Mouse (Mus musculus): ENCODE data around the gene Zmynd8. TPM values are rescaled to one million over a fixed set of nuclear protein-coding genes. Genes with fewer than 3 reads are reported as not detected.
A peak's percentile ranks its signal among the peaks of the same experiment; 100 is the strongest.

Zmynd8 gene
- polyA plus RNA-seq, 1 experiment from 2014 or later = 63.4 TPM

GRCm38 (mm10) chr2:165824826-165825225, 74.0 kb downstream of the Zmynd8 start:
- Histone ChIP-seq H3K36me3 (replicated peaks; ENCODE audit: control insufficient read depth, insufficient read depth) (peaks cover 95% of the 10 kb centered on the region), H3K27me3 (ENCODE audit: control insufficient read depth, insufficient read depth, low read length) (no peaks in the 10 kb centered on the region), H3K9me3 (ENCODE audit: control insufficient read depth, low read length) (no peaks in the 10 kb centered on the region), H3K9ac (no peak overlapping the region), H3K4me2 (replicated peaks) (no peak overlapping the region), H3K4me1 (replicated peaks; ENCODE audit: control insufficient read depth, insufficient read depth, low read length) (0 out of 2 replicates have a peak, but pooled peaks cover 4% of the 10 kb centered on the region), H3K27ac (no peak overlapping the region), H3K4me3 (replicated peaks; ENCODE audit: low read length) (no peak overlapping the region)
- no peak for ATAC-seq (ENCODE audit: low FRiP score)
- WGBS = 76% methylated on average over 10 of the region's 10 CpGs
- DNase-seq (ENCODE audit: low spot score) = no peak

GRCm38 (mm10) chr2:165822478-165822877, 76.3 kb downstream of the Zmynd8 start:
- H3K27ac ChIP-seq = no peak overlapping the region
- no peak for ATAC-seq (ENCODE audit: low FRiP score)

GRCm38 (mm10) chr2:165821671-165822070, 77.1 kb downstream of the Zmynd8 start:
- H3K4me1 ChIP-seq (replicated peaks; ENCODE audit: control insufficient read depth, insufficient read depth, low read length) = 0 out of 2 replicates have a peak, but pooled peaks cover 4% of the 10 kb centered on the region
- no peaks in the 10 kb centered on the region for H3K9me3 ChIP-seq (ENCODE audit: control insufficient read depth, low read length)
- ATAC-seq (ENCODE audit: low FRiP score) (no peak), DNase-seq (ENCODE audit: low spot score) (no peak)
- H3K9ac ChIP-seq = no peak overlapping the region
- no peak overlapping the region for H3K4me2 ChIP-seq (replicated peaks)
- no peak overlapping the region for H3K27ac ChIP-seq
- no peak overlapping the region for H3K4me3 ChIP-seq (replicated peaks; ENCODE audit: low read length)
- H3K27me3 ChIP-seq (ENCODE audit: control insufficient read depth, insufficient read depth, low read length) = no peaks in the 10 kb centered on the region
- peaks cover 96% of the 10 kb centered on the region for H3K36me3 ChIP-seq (replicated peaks; ENCODE audit: control insufficient read depth, insufficient read depth)
- 86% methylated on average over 12 of the region's 12 CpGs for WGBS

More at GRCm38 (mm10) chr2:165822478-165822877, 76.3 kb downstream of the Zmynd8 start:
- Histone ChIP-seq H3K4me1 (replicated peaks; ENCODE audit: control insufficient read depth, insufficient read depth, low read length) (0 out of 2 replicates have a peak, but pooled peaks cover 4% of the 10 kb centered on the region), H3K27me3 (ENCODE audit: control insufficient read depth, insufficient read depth, low read length) (no peaks in the 10 kb centered on the region), H3K4me3 (replicated peaks; ENCODE audit: low read length) (no peak overlapping the region), H3K9ac (no peak overlapping the region), H3K9me3 (ENCODE audit: control insufficient read depth, low read length) (no peaks in the 10 kb centered on the region), H3K36me3 (replicated peaks; ENCODE audit: control insufficient read depth, insufficient read depth) (peaks cover 96% of the 10 kb centered on the region), H3K4me2 (replicated peaks) (no peak overlapping the region)
- WGBS = 93% methylated on average over 15 of the region's 15 CpGs
- no peak for DNase-seq (ENCODE audit: low spot score)

- no peak overlapping the region for H3K9ac ChIP-seq
- H3K4me1 ChIP-seq (replicated peaks; ENCODE audit: control insufficient read depth, insufficient read depth, low read length) = peaks cover 4% of the 10 kb centered on the region; the same call in 1 of the 2 replicates
- H3K36me3 ChIP-seq (replicated peaks; ENCODE audit: control insufficient read depth, insufficient read depth) = peaks cover 96% of the 10 kb centered on the region
- H3K27ac ChIP-seq = peak overlapping the region; percentile 49; the same call in 1 of the 2 replicates
- ATAC-seq (ENCODE audit: low FRiP score) = no peak
- no peak overlapping the region for H3K4me2 ChIP-seq (replicated peaks)
- no peaks in the 10 kb centered on the region for H3K9me3 ChIP-seq (ENCODE audit: control insufficient read depth, low read length)
- 76% methylated on average over 15 of the region's 15 CpGs for WGBS
- DNase-seq (ENCODE audit: low spot score) = no peak
- H3K27me3 ChIP-seq (ENCODE audit: control insufficient read depth, insufficient read depth, low read length) = no peaks in the 10 kb centered on the region
- no peak overlapping the region for H3K4me3 ChIP-seq (replicated peaks; ENCODE audit: low read length)
Measured at GRCm38 (mm10) chr2:165820504-165821095, 78.2 kb downstream of the Zmynd8 start.

DNA sequence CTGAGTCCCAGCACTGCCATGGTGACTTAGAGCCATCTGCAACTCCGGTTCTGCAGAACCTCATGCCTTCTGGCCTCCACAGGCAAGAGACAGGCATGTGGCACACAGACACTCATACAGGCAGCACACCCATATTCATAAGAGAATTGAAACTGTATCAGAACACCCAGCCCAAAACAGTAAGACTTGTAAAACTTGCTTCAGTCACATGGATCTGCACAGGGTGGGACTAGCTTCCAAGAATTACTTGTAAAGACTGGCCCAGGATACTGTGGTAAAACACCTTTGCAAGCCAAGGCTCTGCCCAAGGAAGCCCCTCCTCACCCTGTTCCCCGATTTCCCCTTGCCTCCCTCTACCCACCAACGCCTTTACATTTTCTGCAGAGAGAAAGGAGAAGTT, 78.7 kb downstream of the Zmynd8 start:
- DNase-seq (ENCODE audit: low spot score) = no peak
- H3K27me3 ChIP-seq (ENCODE audit: control insufficient read depth, insufficient read depth, low read length) = no peaks in the 10 kb centered on the region
- peaks cover 4% of the 10 kb centered on the region; the same call in 1 of the 2 replicates for H3K4me1 ChIP-seq (replicated peaks; ENCODE audit: control insufficient read depth, insufficient read depth, low read length)
- H3K27ac ChIP-seq = 0 out of 2 replicates have a peak overlapping the region, but pooled peaks have one; percentile 49
- 80% methylated on average over 3 of the region's 3 CpGs for WGBS
- no peak overlapping the region for H3K4me2 ChIP-seq (replicated peaks)
- H3K9me3 ChIP-seq (ENCODE audit: control insufficient read depth, low read length) = no peaks in the 10 kb centered on the region
- H3K9ac ChIP-seq = no peak overlapping the region
- peaks cover 96% of the 10 kb centered on the region for H3K36me3 ChIP-seq (replicated peaks; ENCODE audit: control insufficient read depth, insufficient read depth)
- ATAC-seq (ENCODE audit: low FRiP score) = no peak
- no peak overlapping the region for H3K4me3 ChIP-seq (replicated peaks; ENCODE audit: low read length)

DNA sequence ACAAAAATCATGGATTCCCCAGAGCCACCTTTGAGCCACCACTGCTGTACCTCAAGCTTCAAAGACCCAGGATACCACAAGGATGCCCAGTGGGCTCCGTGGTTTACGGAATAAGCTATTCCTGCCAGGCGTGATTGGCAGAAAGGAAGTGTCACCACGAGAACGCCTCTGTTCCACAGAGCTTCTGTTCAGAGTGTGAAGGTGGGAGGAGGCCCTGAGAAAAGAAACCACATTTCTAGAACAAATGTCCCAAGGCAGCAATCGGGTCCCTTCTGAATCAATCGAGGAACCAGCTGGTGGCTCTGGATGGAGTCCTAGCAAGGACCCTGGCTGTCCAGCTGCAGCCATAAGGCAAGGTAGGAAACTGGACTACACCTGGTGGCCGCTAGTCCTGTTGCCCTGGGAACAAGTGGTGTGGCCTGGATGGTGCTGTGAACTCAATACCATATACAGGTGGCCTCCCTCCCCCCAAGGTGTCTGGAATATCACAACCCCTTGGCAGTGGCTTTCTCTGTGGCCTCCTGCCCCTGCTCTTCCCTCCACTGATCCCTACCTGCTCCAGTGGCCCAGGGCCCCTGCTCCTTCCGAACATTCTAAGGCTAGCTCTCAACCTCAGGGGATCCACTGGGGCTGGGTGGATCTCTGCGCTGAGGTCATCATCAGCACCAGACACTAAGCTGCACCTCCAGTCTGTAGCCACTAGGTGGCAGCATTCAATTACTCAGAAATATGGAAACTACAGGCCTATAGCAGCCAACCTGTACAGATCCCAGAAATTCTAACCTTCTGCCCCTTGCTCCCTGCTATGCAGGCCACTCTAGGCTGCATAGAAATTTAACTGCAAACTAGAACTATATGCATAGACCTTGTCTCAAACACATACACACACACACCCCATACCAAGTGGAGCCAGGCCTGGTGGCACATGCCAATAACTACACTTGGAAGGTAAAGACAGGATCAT, 79.5 kb downstream of the Zmynd8 start:
- H3K9me3 ChIP-seq (ENCODE audit: control insufficient read depth, low read length) = no peaks in the 10 kb centered on the region
- no peak overlapping the region for H3K4me2 ChIP-seq (replicated peaks)
- H3K36me3 ChIP-seq (replicated peaks; ENCODE audit: control insufficient read depth, insufficient read depth) = peaks cover 96% of the 10 kb centered on the region
- peak; percentile 90 for DNase-seq (ENCODE audit: low spot score)
- 84% methylated on average over 10 of the region's 10 CpGs for WGBS
- no peak overlapping the region for H3K4me3 ChIP-seq (replicated peaks; ENCODE audit: low read length)
- peak; percentile 54 for ATAC-seq (ENCODE audit: low FRiP score)
- H3K9ac ChIP-seq = no peak overlapping the region
- H3K27ac ChIP-seq = no peak overlapping the region
- H3K4me1 ChIP-seq (replicated peaks; ENCODE audit: control insufficient read depth, insufficient read depth, low read length) = peaks cover 4% of the 10 kb centered on the region; the same call in 1 of the 2 replicates
- H3K27me3 ChIP-seq (ENCODE audit: control insufficient read depth, insufficient read depth, low read length) = no peaks in the 10 kb centered on the region

DNA sequence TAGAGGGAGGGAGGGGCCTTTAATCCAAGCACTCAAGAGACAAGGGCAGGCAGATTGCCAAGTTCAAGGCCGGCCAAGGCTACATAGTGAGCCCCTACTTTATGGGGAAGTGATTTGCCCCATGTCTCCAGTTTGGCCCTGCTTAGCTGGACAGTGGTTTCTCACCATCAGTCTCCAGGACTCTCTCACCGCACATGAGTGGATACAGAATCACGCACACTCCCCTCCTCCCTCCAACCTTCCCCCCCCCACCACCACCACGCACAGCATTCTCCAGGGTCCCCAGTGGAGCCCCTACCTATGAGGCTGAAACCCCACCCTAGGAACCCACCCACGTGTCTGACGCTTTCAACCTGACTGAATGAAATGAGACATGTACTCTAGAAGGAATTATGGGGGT, 80.2 kb downstream of the Zmynd8 start:
- Histone ChIP-seq H3K36me3 (replicated peaks; ENCODE audit: control insufficient read depth, insufficient read depth) (peaks cover 97% of the 10 kb centered on the region), H3K4me2 (replicated peaks) (no peak overlapping the region), H3K9ac (no peak overlapping the region), H3K9me3 (ENCODE audit: control insufficient read depth, low read length) (no peaks in the 10 kb centered on the region), H3K27ac (no peak overlapping the region), H3K4me3 (replicated peaks; ENCODE audit: low read length) (no peak overlapping the region), H3K4me1 (replicated peaks; ENCODE audit: control insufficient read depth, insufficient read depth, low read length) (peaks cover 4% of the 10 kb centered on the region; the same call in 1 of the 2 replicates), H3K27me3 (ENCODE audit: control insufficient read depth, insufficient read depth, low read length) (no peaks in the 10 kb centered on the region)
- ATAC-seq (ENCODE audit: low FRiP score) = no peak
- no peak for DNase-seq (ENCODE audit: low spot score)
- 90% methylated on average over 6 of the region's 6 CpGs for WGBS

DNA sequence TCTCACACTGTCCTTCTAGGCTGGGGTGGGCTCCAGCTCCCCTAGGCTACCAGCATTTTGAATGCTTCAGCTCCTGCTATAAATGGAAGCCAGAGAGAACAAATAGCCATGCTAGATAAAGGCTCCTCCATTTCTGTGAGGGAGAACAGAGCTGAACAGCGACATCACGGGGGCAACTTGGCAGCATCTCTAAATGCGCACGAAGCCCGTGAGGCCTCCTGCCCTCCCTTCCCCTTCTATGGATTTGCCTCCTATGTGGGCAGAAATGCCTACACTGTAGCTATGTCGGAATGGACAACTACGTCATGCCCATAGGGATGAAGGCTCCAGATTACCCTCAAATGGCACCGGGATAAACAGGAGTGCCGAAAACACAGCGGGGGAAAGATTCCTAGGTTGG, 81.4 kb downstream of the Zmynd8 start:
- DNase-seq (ENCODE audit: low spot score) (no peak), ATAC-seq (ENCODE audit: low FRiP score) (no peak)
- H3K27ac ChIP-seq = no peak overlapping the region
- H3K4me1 ChIP-seq (replicated peaks; ENCODE audit: control insufficient read depth, insufficient read depth, low read length) = peaks cover 4% of the 10 kb centered on the region; the same call in 1 of the 2 replicates
- peaks cover 96% of the 10 kb centered on the region for H3K36me3 ChIP-seq (replicated peaks; ENCODE audit: control insufficient read depth, insufficient read depth)
- no peak overlapping the region for H3K9ac ChIP-seq
- no peaks in the 10 kb centered on the region for H3K27me3 ChIP-seq (ENCODE audit: control insufficient read depth, insufficient read depth, low read length)
- no peak overlapping the region for H3K4me2 ChIP-seq (replicated peaks)
- H3K4me3 ChIP-seq (replicated peaks; ENCODE audit: low read length) = no peak overlapping the region
- no peaks in the 10 kb centered on the region for H3K9me3 ChIP-seq (ENCODE audit: control insufficient read depth, low read length)
- 85% methylated on average over 10 of the region's 10 CpGs for WGBS

Data from hindbrain, embryonic 14.5 days (tissue).